Mouse (Mus musculus): ENCODE measurements around the gene Wdr59.

The Wdr59 gene

DNA sequence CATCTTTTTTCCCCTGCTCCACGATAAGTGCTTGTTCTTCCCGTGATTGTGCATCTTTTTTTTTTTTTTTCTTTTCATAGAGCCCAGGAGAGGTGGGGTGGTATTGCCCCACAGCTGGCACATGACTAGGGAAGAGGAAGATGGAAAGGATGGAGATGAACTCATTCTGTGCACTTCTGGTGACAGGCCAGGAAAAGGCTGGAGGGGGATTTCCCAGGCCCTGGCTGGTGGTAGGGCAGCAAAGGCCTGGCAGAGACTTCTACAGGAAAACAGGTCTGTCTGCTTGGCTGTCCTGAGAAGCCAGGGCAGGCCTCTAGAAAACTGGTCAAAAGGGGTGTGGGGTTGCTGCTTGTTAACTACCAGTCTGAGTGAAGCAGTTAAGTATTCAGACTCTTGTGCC lies 16.3 kb upstream of the Wdr59 start:
- 5% methylated on average over 2 of the region's 2 CpGs for WGBS

DNA sequence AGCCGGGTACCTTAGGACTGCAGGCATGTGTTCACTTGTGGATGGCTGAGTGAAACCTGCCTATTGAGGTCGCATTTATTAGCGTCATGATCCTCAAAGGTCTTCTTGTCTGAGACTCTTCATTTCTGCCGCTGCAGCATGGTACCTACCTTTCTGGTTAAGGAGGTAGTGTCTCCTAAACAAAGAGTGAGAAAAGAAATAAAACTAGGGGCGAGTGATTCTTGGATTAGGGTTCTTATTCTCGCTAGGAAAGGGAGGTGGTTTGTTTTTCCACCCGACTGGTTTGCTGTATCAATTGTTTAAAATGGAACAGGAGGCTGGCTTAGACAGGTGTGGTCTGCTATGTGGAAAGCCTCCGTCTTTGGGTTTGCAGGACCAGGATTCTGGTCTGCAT lies 15.9 kb upstream of the Wdr59 start:
- WGBS: 7% methylated on average over 8 of the region's 8 CpGs

DNA sequence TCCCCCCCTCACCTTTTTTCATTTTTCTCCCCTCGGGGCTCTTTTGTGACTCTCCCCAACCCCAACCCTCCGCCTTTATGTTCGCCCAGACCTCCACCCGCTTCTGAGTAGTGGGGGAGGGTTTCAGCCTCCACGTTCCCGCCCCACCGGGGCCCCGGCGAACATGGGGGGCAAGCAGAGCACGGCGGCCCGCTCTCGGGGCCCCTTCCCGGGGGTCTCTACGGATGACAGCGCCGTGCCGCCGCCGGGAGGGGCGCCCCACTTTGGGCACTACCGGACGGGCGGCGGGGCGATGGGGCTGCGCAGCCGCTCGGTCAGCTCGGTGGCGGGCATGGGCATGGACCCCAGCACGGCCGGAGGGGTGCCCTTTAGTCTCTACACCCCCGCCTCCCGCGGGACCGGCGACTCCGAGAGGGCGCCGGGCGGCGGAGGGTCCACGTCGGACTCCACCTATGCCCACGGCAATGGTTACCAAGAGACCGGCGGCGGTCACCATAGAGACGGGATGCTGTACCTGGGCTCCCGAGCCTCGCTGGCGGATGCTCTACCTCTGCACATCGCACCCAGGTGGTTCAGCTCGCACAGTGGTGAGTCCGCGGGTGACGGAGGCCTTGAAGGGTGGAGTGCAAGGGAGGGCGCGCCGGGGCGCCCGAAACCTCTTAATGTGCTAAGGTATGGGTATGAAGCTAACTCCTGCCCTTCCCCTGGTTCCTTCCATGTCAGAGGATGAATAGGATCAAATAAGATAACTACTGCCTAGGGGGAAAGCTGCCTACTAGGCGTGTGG lies 15.3 kb upstream of the Wdr59 start:
- WGBS: 1% methylated on average over 64 of the region's 64 CpGs

DNA sequence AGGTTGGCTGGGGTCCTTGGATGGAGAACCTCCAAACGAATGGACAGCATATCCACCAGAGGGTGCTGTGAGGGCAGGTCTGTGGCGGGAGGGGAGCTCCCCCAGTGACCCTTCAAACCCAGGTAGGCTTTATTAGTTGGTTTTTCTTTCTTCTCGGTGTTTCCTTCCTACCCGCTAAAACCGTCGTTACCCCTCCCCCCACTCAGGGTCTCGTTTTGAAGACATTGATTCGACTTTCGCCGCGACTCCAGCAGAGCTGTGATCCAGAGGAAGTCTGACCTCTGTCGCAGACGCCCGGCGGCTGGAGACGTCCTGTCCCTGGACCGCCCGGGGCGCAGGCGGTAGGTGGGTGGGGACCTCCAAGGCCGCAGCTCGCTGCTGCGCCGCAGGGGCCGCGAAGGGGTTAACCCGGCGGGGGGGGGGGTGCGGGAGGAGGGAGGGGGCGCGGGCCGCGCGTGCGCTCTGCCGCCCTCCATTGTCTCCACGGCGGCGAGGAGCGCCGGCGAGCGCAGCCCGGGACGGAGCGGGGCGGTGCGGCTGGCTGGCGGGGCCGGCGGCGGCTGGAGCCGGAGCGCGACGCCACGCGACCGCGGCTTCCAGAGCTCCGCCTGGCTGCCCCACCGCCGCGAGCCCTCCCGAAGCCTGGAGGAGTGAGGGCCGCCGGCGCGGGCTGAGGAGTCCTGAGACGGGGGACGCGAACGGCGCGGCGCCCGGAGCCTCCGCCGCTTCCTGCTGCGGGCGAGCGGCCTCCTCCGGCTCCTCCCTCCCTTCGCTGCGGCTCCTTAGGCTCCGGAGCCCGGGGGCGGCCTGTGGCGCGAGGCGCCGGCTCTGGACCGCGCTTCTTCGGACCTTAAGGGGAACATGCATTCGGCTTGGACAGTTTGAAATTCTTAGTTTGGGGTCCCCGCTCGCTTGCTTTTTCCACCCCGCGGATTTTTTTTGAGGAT lies 14.4 kb upstream of the Wdr59 start, which contains the start of gene Znrf1:
Gene Znrf1, plus strand, starts transcription at position 67 of the 947 bp plus-strand sequence.
- WGBS: under 1% methylated on average over 69 of the region's 100 CpGs

DNA sequence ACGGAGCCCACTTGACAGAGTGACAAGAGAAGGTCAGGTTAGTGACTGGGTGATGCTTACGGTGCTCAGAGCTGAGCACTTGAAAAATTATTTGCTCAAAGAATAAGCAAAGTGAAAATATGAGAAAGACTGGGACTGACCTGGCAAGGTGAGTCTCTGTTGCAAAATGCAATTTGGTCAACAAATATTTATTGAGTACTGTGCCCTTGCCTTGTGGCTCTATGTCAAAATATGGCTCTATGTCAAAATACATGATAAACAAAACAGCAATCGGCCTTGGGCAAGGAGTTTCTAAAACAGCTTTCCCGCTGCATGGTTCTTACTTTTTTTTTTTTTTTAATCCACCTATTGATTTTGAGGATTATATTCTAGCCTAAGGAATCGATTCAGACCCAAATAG lies 13.6 kb upstream of the Wdr59 start:
- WGBS: 35% methylated on average over 5 of the region's 5 CpGs

DNA sequence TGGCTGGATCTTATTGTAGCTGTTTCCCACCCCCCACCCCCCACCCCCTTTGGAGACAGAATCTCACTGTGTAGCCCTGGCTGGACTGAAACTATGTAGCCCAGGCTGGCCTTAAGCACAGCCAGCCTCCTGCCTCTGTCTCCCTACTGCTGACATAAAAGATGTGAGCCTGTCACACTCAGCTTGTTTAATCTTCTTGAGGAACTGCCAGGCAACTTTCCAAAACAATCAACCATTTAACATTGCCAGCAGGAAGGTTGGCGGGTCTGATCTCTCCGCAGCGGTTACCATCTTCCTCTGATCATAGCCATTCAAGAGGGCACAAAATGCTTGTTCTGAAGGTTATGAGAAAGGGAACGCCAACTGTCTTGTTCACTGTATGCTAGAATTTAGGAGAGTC lies 11.6 kb upstream of the Wdr59 start:
- WGBS: 51% methylated on average over 4 of the region's 4 CpGs

DNA sequence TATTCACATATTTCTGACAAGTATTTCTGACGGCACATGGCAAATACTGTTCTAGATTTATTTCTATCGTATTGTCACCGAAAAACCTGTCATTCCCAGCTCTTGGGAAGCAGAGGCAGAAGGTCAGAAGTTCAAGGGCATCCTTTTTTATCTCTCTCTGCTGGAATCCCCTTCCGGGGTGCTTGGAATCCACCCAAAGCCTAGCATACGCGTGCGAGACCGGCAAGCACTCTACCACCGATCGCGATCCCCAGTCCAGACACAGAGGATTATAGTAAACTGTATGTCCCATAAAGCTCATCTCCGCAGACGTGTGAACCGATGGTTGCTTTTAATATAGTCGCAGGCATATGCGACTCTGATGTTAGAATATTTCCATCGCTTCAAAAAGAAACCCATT lies 9.7 kb upstream of the Wdr59 start:
- 75% methylated on average over 17 of the region's 17 CpGs for WGBS

DNA sequence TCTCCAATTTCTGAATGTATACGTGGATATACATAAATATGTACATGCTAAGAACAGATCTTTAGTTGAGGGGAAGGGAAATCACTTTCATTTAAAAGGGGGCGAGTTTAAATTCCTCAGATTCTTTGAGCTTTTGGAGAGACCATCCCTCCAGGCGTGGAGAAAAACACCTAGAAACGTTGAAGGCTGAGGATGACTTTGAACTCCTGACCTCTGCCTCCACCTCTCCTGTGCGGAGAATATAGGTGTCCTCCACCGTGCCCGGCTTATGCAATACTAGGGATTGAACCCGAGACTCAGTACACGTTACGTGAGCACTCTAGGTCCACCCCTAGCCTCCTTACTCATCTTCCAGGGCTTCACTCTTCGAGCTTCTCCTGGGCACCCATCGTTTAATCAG lies 9.3 kb upstream of the Wdr59 start:
- WGBS: 81% methylated on average over 12 of the region's 12 CpGs

DNA sequence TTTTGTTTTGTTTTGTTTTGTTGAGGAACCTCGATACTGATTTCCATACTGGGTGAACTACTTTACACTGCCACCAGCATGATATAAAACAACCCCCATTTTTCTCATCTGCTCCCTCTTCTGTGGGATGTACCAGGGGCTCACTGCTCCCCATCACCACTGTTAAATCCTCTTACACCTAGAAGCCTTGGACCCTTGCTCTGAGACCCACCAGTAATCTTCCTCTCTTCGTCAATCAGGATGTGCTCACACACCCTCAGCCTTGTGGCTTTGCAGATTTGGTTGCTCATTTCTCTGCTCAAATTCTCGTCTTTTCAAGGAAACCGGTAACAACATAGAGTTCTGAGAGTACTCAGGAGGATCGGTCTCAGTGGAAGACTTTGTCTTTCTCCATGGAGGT lies 6.2 kb upstream of the Wdr59 start:
- 77% methylated on average over 5 of the region's 5 CpGs for WGBS

DNA sequence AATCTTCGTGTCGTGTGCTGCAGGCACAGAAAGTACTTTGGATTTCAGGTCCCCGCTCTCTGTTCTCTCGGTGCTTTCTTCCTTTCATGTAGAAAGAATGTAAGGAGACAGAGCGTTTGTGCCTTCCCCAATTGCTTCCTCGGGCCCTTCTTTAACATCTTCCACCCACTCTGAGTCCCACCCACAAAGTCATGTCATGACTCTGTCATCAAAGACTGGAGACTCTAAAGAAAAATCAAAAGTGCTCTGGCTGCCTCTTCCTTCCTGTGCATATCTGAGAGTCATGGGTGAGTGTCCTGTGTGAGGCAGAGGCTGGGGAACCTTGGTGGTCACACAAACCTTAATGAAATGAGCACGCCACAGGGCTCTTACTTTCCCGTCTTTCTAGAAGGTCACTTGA lies 5.3 kb upstream of the Wdr59 start:
- WGBS: 71% methylated on average over 8 of the region's 8 CpGs

DNA sequence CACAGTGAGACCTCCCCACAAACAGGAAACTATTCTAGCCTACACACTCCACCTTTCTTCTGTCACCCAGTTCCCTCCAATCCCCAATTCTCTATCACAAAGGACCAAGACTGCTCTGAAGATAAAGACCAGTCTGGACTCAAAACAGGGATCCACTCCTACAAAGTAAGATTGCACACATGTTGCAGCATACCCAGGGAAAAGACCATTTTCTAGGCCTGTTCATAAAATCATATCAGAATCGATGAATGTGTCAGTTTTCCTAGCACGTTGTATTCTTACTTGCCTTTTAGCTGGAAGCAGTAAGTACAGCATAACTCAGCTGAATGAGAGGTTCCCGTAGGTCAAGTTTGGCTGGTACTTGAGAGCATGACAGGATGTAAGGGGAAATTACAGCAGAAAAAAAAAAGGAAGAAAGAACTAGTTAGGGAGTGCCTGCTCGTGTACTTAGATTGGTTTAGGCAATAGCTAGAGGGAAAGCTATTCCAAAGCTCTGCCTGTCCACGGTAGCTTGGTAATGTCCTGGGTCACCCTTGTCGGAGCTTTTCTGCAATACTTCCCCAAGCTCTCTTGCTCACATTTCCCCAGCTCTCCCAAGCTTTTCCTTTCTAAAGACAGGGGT lies 4.6 kb upstream of the Wdr59 start:
- 84% methylated on average over 6 of the region's 6 CpGs for WGBS

DNA sequence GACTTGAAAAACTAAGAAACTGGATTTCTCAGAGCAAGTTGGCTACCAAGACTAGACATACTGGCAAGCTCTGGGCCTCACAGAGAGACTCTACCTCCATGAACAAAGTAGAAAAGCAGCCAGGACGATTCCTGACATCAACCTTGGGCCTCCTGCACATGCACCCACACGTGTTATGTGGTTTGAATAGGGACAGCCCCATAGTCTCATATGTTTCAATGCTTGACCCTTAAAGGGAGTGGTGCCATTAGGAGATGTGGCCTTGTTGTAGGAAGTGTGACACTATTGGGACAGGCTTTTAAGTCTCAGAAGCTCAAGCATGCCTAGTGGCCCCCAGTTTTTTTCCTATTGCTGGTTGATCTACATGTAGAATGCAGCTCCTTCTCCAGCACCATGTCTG lies 4.4 kb downstream of the Wdr59 start:
- 87% methylated on average over 2 of the region's 2 CpGs for WGBS

DNA sequence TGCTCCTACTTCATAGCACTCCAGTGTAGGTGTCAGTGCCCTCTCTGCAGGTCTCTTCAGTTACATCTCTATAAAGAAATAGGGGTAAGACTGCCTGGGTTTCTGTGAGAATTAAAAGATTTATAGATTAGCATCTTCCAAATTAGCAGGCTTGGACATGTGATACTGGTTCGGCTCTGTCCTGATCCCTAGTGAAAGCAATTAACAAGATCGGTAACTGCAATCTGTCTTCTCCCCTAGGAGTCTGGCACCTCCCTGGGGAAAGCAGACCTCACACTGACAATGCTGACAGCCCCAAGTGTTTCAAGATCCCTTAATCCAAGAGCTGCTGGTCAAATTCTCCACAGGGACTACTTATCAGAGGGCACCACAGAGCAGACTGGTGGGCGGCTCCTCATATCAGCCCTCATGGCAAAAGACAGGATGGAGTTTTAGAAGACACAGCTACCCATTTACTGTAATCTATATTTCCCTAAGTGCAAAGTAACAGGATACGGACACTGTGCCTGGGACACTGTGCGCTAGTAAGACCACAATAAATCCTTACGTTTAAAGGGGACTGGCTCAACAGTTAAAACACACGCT lies 5.3 kb downstream of the Wdr59 start:
- WGBS: 86% methylated on average over 7 of the region's 7 CpGs

DNA sequence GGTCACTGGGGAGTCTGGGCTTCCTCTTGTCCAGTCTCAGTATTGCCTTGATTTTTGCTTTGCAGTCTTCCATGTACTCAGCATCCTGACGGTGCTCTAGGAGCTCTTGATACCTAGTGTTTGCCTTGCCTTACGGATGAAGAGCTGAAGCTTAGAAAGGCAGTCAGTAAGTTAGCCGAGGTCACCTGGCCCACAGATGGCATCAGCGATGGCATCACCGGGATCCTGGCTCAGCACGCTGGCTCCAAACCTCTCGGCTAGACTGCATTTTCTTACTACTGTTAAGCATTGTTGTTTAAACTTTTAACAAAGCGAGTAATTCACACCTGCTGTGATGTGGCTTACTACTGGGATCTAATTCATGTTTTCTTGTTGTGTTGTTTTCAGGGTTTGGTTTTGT lies 8.4 kb downstream of the Wdr59 start:
- WGBS: 69% methylated on average over 8 of the region's 8 CpGs

DNA sequence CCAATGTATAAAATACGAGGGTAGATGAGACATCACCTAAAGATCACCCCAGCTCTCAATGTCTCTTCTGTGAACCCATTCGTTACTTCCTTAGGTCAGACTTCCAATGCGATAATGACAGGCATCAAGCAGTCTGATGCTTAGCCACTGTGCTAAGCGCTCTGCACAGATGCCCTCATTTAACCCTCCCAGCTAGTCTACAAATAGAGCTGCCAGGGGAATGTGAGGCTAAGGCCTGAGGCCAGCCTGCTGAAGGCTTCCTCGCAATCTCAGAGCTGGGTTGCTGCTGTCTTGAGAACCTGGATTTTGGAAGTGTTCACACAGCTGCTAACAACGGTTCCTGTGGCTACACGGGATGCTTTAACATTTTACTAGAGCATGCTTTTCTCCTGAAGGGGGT lies 9.0 kb downstream of the Wdr59 start:
- WGBS: 56% methylated on average over 7 of the region's 7 CpGs

DNA sequence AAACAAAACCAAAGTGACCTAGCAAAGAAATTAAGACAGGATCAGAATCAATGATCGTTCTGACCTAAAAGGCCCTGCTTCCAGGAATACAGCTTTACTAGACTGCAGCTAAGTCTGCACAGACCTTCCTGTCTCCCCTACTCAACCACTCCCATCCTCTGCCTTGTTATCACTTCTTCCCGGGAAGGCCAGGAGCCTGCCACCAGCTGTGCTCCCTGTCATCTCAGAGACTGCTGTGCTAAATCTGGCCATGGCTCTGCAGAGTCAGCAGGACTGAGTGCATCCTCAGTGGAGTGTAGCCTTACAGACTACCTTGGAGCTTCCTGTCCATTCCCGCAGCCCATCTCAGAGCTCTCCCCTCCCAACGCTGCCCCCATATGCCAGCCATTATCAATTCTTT lies 11.5 kb downstream of the Wdr59 start:
- 52% methylated on average over 4 of the region's 4 CpGs for WGBS

DNA sequence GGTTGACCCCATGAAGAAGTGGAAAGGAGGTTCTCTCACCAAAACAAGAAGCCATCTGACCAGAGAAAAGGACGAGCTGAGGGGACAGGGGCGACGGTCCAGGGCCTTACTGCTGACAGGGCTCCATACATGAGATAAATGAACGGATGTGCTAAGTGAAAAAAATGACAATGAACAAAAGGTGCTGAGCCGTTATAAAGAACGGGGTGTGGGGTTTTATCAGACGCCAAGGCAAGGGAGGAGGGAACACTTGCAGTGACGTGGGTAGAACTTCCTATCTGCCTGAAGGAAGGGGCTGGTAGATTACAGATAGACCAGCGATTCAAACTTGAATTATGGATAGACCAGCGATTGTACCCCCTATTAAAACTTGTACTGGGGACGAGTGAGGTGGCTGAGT lies 12.6 kb downstream of the Wdr59 start:
- WGBS: 79% methylated on average over 11 of the region's 11 CpGs

DNA sequence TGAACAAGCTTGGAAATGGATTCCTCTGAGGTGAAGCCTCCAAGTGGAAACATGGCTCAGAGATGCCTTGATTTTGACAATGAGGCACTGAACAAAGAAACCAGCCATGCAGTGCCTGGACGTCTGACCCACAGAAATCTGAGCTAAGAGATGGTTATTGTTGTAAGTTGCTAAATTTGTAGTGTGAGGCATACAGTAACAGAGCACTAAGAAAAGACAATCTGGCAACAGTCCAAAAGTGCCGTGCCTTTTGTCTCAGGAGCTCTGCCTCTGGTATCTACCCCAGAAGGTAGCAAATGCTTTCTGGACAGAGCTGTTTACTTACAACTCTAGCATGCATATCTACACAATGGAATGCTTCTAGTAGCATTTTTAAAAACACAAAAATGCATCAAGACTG lies 13.3 kb downstream of the Wdr59 start:
- 13% methylated on average over 2 of the region's 2 CpGs for WGBS

DNA sequence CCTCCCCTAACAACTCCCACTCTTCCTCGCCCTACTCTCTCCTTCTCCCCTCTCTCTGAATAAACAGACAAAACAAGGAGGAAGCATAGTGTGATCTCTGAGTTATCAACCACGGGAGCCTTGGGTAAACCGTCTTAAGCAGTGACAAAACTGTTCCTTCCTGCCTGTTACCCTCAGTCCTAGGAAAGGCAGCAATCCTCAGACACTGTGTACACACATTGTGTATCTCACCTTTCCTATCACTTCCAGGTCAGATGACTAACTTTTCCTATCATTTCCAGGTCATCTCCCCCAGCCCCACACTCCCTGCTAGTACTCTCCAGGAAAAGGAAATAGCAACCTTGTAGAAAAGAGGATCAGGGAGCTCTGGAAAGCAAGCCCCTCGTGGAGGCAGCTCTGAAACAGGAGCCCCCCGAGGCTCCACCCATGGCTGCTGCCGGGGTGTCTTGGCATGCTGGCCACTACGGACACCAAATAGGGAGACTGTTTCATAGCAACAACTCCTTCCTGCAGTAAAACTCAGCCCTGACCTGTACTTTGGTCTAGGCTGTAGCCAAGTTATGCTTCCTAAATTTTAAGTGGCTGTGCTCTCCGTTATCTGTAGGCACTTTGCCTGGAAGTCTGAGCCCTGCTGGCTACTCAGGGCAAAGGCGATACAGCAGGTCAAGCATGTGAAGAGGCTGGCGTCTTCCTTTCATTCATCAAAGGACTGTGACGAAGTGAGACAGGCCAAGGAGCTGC lies 20.0 kb downstream of the Wdr59 start:
- 73% methylated on average over 11 of the region's 11 CpGs for WGBS

DNA sequence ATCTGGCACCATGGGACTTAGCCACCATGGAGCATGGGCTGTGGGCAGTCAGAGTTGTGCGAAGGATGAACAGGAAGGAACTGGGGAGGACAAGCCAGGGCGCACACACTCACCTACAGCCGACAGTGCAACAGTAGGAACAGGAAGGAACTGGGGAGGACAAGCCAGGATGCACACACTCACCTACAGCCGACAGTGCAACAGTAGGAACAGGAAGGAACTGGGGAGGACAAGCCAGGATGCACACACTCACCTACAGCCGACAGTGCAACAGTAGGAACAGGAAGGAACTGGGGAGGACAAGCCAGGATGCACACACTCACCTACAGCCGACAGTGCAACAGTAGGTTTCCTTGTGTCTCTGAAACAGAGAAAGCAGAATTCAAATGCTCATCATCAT lies 23.6 kb downstream of the Wdr59 start:
- 75% methylated on average over 6 of the region's 6 CpGs for WGBS

DNA sequence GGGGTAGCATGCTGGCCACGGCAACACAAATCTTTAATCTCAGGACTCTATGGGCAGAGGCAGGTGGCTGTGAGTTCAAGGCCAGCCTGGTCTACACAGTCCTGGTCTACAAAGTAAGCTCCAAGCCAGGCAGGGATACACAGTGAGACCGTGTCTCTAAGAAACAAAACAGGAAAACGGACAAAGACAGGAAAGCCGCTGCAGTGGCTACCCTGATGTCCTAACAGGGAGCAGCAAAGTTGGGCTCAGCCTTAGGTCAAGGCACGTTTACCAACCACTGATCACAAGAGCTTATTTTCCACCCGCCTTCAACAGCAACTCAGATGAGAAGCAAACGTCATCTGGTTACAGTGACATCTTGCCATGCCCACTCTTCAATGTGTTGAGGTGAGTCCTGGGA lies 25.6 kb downstream of the Wdr59 start:
- 83% methylated on average over 7 of the region's 7 CpGs for WGBS

Measured in cerebral cortex, adult 2 months (tissue).